Mouse (Mus musculus) intestine, postnatal 0 days (tissue): ENCODE measurements at regions not wholly inside any gene's neighbourhood (a gene's known extent, or its start where the extent isn't known, plus 50 kb on each side); places are given as distances from the start of the nearest gene placed in this dataset.
A peak's percentile ranks its signal among the peaks of the same experiment; 100 is the strongest.

Experiments
- ATAC-seq: fragments of 200-750 bp; cut with Nextera tagmentation; 2 replicates; pipeline ENCODE4 v1.8.0; 2017; ENCODE audit warnings: mild to moderate bottlenecking, moderate TSS enrichment, moderate library complexity
- H3K27ac ChIP-seq: fragments of 300-500 bp; sonication (generic); 2 replicates; pipeline ENCODE4 v1.5.1; 2014; ENCODE audit warnings: mild to moderate bottlenecking, low read depth, low read length, moderate library complexity
- H3K27me3 ChIP-seq: fragments of 300-500 bp; sonication (generic); replicated peaks from 2 replicates; pipeline ENCODE4 v1.6.1; 2014; ENCODE audit warnings: low read length, mixed read lengths; ENCODE audit not compliant: control insufficient read depth, insufficient read depth
- H3K36me3 ChIP-seq: fragments of 300-500 bp; sonication (generic); 2 replicates; pipeline ENCODE4 v1.6.1; 2014; ENCODE audit warnings: mild to moderate bottlenecking, moderate library complexity; ENCODE audit not compliant: control insufficient read depth, insufficient read depth
- H3K4me1 ChIP-seq: fragments of 300-500 bp; sonication (generic); replicated peaks from 2 replicates; pipeline ENCODE4 v1.6.1; 2014; ENCODE audit warnings: antibody characterized with exemption, low read length, mixed read lengths; ENCODE audit not compliant: control insufficient read depth, insufficient read depth
- H3K4me2 ChIP-seq: fragments of 300-500 bp; sonication (generic); replicated peaks from 2 replicates; pipeline ENCODE4 v1.6.1; 2014; ENCODE audit warnings: low read depth, mild to moderate bottlenecking, moderate library complexity
- H3K4me3 ChIP-seq: fragments of 300-500 bp; sonication (generic); 2 replicates; pipeline ENCODE4 v1.5.1; 2014; ENCODE audit warnings: low read depth, low read length
- H3K9ac ChIP-seq: fragments of 300-500 bp; sonication (generic); 2 replicates; pipeline ENCODE4 v1.6.1; 2014; ENCODE audit warnings: mild to moderate bottlenecking, low read depth, low read length
- H3K9me3 ChIP-seq: fragments of 300-500 bp; sonication (generic); 2 replicates; pipeline ENCODE4 v1.6.1; 2016; ENCODE audit warnings: mixed run types; ENCODE audit not compliant: control insufficient read depth
- CTCF ChIP-seq: sonication (generic); IDR thresholded peaks from 2 replicates; pipeline ENCODE4 v1.5.1; 2016; ENCODE audit warnings: low read depth, mild to moderate bottlenecking, control low read depth, antibody characterized with exemption, moderate library complexity
- WGBS: fragments of 180-500 bp; shearing (Covaris S2); extraction: QIAGEN DNeasy Blood & Tissue Kit; methylation state at CpG from one replicate; pipeline ENCODE4 v1.1.7; 2014; 5-methylcytosine and 5-hydroxymethylcytosine counted together

DNA sequence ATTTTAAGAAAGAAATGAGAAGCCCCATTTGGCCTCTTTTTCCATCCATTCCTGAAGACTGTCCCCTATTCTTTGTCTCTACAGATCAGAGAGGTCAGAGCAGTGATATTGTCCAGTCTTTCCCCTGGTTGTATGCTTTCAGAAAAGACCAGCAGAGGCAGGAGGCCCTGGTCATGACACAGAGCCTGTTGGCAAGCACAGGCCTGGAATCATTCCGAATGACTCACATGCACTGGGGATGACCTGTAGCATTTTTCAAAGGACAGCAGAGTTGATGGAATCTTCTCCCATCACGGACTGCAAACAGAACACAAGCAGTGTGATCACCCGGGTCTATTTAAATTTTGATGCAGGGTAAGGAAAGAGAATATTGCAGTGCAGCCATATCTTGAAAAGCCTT, 50.2 kb upstream of the Nxt1 start:
- 36% methylated on average over 3 of the region's 3 CpGs for WGBS

DNA sequence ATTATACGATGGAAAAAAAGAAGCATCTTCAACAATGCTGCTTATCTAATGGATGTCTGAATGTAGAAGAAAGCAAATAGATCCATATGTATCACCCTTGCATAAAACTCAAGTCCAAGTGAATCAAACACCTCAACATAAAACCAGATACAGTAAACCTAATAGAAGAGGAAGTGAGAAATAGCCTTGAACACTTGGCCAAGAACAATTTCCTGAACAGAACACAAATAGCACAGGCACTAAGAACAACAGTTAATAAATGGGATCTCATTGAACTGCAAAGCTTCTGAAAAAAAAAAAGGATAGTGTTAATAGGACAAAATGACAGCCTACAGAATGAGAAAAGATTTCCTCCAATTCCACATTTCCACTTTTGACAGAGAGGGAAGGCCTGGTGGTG, 60.5 kb upstream of the Nxt1 start:
- Histone ChIP-seq H3K27ac (no peak overlapping the region), H3K9ac (no peak overlapping the region), H3K4me2 (no peak overlapping the region), H3K27me3 (no peaks in the 10 kb centered on the region), H3K4me1 (no peaks in the 10 kb centered on the region), H3K9me3 (no peaks in the 10 kb centered on the region), H3K36me3 (no peaks in the 10 kb centered on the region), H3K4me3 (no peak overlapping the region)
- ATAC-seq: no peak
- TF ChIP-seq CTCF: no peak
- 85% methylated on average over 1 of the region's 1 CpGs for WGBS

More for the DNA sequence above, 50.2 kb upstream of the Nxt1 start:
- H3K4me2 ChIP-seq: no peak overlapping the region
- no peaks in the 10 kb centered on the region for H3K36me3 ChIP-seq
- H3K27me3 ChIP-seq: no peaks in the 10 kb centered on the region
- no peak overlapping the region for H3K4me3 ChIP-seq
- H3K4me1 ChIP-seq: no peaks in the 10 kb centered on the region
- ATAC-seq: no peak
- H3K9ac ChIP-seq: no peak overlapping the region
- no peaks in the 10 kb centered on the region for H3K9me3 ChIP-seq
- no peak overlapping the region for H3K27ac ChIP-seq
- no peak for TF ChIP-seq CTCF

DNA sequence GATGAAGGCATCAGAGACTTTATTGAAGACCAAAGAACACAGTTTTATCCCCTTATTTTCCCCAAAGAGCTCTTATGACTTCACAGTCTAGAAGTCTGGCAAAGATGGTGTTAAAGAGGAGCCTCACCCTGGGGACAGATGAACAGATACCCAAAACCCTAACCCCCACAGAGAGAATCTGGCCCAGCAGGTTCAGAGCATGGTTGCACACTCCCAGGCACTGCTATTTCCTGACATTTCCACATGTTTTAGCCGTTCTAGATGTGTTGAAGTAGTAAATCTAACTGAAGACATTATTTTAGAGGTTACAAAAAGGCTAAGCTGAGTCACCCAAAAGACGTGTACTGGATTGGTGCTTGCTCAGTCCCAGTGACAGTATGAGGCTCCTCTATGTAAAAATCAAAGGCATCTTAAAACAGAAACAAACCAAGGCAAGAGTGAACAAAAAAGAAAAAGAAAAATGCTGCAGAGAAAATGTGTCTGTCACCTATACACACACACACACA, 66.9 kb upstream of the Nxt1 start:
- no peaks in the 10 kb centered on the region for H3K27me3 ChIP-seq
- H3K27ac ChIP-seq: no peak overlapping the region
- no peaks in the 10 kb centered on the region for H3K36me3 ChIP-seq
- TF ChIP-seq CTCF: no peak
- H3K4me3 ChIP-seq: no peak overlapping the region
- no peaks in the 10 kb centered on the region for H3K4me1 ChIP-seq
- no peak overlapping the region for H3K4me2 ChIP-seq
- H3K9ac ChIP-seq: no peak overlapping the region
- ATAC-seq: no peak
- WGBS: 39% methylated on average over 2 of the region's 2 CpGs
- no peaks in the 10 kb centered on the region for H3K9me3 ChIP-seq

DNA sequence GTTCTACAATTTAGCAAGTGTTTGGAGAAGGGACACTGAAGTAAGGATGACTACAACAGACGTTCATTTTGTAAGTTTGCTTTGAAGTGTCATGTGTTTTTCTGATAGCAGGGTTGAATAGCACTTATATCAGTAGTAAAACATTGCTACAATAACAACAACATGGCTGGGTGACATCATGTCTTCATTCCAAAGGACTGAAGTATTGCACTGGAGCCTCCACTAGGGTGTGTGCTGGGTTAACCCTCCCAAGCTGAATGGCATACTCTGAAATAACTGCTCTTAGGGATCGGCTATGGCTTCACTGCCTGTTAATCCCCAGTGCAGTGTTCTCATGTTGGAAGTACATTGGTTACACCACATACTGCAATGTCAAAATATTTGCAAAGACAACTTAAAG, 68.5 kb upstream of the Nxt1 start:
- Histone ChIP-seq H3K27ac (no peak overlapping the region), H3K36me3 (no peaks in the 10 kb centered on the region), H3K4me3 (no peak overlapping the region), H3K4me1 (no peaks in the 10 kb centered on the region), H3K4me2 (no peak overlapping the region), H3K9ac (no peak overlapping the region), H3K27me3 (no peaks in the 10 kb centered on the region), H3K9me3 (no peaks in the 10 kb centered on the region)
- WGBS: 53% methylated on average over 2 of the region's 2 CpGs
- peak; percentile 21; the same call in 1 of the 2 replicates for TF ChIP-seq CTCF
- no peak for ATAC-seq

DNA sequence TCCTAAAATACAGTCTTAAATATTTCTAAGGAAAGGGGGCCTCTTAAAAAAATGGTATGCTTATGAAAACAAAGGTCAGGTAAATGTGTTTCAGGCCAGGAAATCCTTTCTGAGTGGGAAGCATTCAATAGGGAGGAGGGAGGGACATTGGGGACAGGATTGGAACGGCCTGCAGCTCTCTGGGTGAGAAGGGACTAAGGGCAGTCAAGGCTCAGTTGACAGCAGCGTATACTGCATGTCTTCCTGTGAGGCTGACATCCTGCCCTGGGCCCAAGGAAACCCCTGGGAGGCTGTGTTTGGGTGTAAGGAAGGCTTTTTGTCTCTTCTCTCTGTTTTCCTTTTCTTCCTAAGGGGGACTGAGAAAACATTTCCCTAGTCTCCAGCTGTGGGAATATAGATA, 69.1 kb upstream of the Nxt1 start:
- WGBS: 51% methylated on average over 2 of the region's 2 CpGs
- Histone ChIP-seq H3K4me2 (no peak overlapping the region), H3K9ac (no peak overlapping the region), H3K27me3 (no peaks in the 10 kb centered on the region), H3K9me3 (no peaks in the 10 kb centered on the region), H3K4me1 (no peaks in the 10 kb centered on the region), H3K4me3 (no peak overlapping the region), H3K36me3 (no peaks in the 10 kb centered on the region), H3K27ac (no peak overlapping the region)
- ATAC-seq: no peak
- no peak for TF ChIP-seq CTCF

DNA sequence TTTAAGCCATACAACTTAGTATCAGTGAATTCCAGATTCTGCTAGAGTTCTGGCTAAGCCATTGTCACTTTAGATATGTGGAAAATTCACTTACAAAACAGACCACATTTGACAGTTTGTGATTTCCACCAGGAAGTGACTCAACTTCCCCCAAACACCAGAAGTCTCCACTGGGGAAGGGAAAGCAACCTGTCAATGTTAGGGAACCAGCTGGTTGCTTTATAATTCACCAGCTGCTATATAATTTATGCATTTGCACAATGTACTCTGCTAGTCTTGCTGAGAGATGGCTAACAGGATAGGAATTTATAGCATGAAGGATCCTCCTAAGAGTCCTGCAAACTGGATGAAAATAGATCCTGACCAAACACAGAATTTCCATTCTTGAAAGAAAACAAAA, 72.9 kb upstream of the Nxt1 start:
- TF ChIP-seq CTCF: no peak
- no peak overlapping the region for H3K4me3 ChIP-seq
- H3K36me3 ChIP-seq: no peaks in the 10 kb centered on the region
- no peaks in the 10 kb centered on the region for H3K9me3 ChIP-seq
- H3K9ac ChIP-seq: no peak overlapping the region
- H3K27me3 ChIP-seq: no peaks in the 10 kb centered on the region
- no peak for ATAC-seq
- no peak overlapping the region for H3K27ac ChIP-seq
- H3K4me1 ChIP-seq: no peaks in the 10 kb centered on the region
- H3K4me2 ChIP-seq: no peak overlapping the region

DNA sequence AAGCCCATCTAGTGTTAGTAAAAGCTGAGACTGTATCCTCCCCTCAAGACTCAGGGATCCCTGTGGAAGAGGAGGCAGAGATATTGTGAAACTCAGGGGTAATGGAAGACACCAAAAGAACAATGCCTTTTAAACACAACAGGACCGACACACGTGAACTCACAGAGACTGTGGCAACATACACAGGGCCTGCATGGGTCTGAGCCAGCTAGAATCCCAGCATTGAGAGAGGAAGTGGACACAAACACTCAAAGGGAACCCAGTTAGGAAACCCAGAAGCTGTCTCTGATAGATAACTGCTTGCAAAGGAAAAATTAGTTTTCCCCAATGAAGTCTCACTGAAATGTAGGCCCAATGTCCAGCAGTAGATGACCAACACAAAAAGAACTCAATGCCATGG, 75.4 kb upstream of the Nxt1 start:
- H3K4me2 ChIP-seq: no peak overlapping the region
- no peaks in the 10 kb centered on the region for H3K27me3 ChIP-seq
- 88% methylated on average over 2 of the region's 2 CpGs for WGBS
- no peaks in the 10 kb centered on the region for H3K36me3 ChIP-seq
- TF ChIP-seq CTCF: no peak
- no peaks in the 10 kb centered on the region for H3K4me1 ChIP-seq
- H3K9me3 ChIP-seq: no peaks in the 10 kb centered on the region
- H3K27ac ChIP-seq: no peak overlapping the region
- H3K9ac ChIP-seq: no peak overlapping the region
- H3K4me3 ChIP-seq: no peak overlapping the region
- ATAC-seq: no peak
